Mouse (Mus musculus) CD8-positive naive resting alpha-beta T cell, adult 2 months (primary cell): Measurements from ENCODE around the gene Crebl2.

ENCODE experiments used
- DNase-seq, 2 experiments: peaks; one replicate each; pipeline ENCODE4 v3.0.0; 2022; ENCODE audit warnings: low read depth in 2 of 2, low spot score in 2 of 2

Crebl2 gene

GRCm38 (mm10) chr6:134870887-134871286 is 40.9 kb downstream of the Crebl2 start:
- no peak for DNase-seq

GRCm38 (mm10) chr6:134872236-134872635 is 42.3 kb downstream of the Crebl2 start:
- DNase-seq: no peak

GRCm38 (mm10) chr6:134873018-134873417 is 43.1 kb downstream of the Crebl2 start:
- DNase-seq: peak in 1 of 2 experiments; percentile 29

- DNase-seq: no peak
These were observed 46.8 kb downstream of the Crebl2 start for GRCm38 (mm10) chr6:134876795-134877194.

GRCm38 (mm10) chr6:134877276-134877675 is 47.3 kb downstream of the Crebl2 start:
- no peak for DNase-seq

- DNase-seq: no peak
These were observed 47.9 kb downstream of the Crebl2 start for GRCm38 (mm10) chr6:134877892-134878291.

- DNase-seq: no peak
These were observed 49.6 kb downstream of the Crebl2 start for GRCm38 (mm10) chr6:134879556-134879955.

- no peak for DNase-seq
These were observed 50.1 kb downstream of the Crebl2 start for GRCm38 (mm10) chr6:134880046-134880445.

- DNase-seq: no peak
These were observed 53.7 kb downstream of the Crebl2 start for GRCm38 (mm10) chr6:134883661-134884060.

- DNase-seq: no peak
These were observed 55.6 kb downstream of the Crebl2 start for GRCm38 (mm10) chr6:134885515-134885914.

GRCm38 (mm10) chr6:134886475-134886874 is 56.5 kb downstream of the Crebl2 start:
- DNase-seq: no peak

- no peak for DNase-seq
These were observed 57.1 kb downstream of the Crebl2 start for GRCm38 (mm10) chr6:134887008-134887407.

- no peak for DNase-seq
These were observed 57.9 kb downstream of the Crebl2 start for GRCm38 (mm10) chr6:134887711-134888449.

GRCm38 (mm10) chr6:134888563-134889017 is 58.6 kb downstream of the Crebl2 start:
- DNase-seq: no peak

GRCm38 (mm10) chr6:134889763-134890162 is 59.8 kb downstream of the Crebl2 start:
- no peak for DNase-seq

- no peak for DNase-seq
These were observed 60.5 kb downstream of the Crebl2 start for GRCm38 (mm10) chr6:134890436-134890835.

- DNase-seq: no peak
These were observed 66.8 kb downstream of the Crebl2 start for GRCm38 (mm10) chr6:134896570-134897436.

- DNase-seq: peak; percentile 97 to 98
These were observed 67.6 kb downstream of the Crebl2 start for GRCm38 (mm10) chr6:134897443-134898094.

GRCm38 (mm10) chr6:134898095-134898965 is 68.4 kb downstream of the Crebl2 start, which contains the start of gene Gpr19:
TSS of gene Gpr19 (minus strand) at chr6:134898578.
- DNase-seq: peak in 1 of 2 experiments; percentile 77

- no peak for DNase-seq
These were observed 73.4 kb downstream of the Crebl2 start for GRCm38 (mm10) chr6:134903368-134903767.
